Mouse (Mus musculus): ENCODE data around the gene Iah1.

The Iah1 gene

DNA sequence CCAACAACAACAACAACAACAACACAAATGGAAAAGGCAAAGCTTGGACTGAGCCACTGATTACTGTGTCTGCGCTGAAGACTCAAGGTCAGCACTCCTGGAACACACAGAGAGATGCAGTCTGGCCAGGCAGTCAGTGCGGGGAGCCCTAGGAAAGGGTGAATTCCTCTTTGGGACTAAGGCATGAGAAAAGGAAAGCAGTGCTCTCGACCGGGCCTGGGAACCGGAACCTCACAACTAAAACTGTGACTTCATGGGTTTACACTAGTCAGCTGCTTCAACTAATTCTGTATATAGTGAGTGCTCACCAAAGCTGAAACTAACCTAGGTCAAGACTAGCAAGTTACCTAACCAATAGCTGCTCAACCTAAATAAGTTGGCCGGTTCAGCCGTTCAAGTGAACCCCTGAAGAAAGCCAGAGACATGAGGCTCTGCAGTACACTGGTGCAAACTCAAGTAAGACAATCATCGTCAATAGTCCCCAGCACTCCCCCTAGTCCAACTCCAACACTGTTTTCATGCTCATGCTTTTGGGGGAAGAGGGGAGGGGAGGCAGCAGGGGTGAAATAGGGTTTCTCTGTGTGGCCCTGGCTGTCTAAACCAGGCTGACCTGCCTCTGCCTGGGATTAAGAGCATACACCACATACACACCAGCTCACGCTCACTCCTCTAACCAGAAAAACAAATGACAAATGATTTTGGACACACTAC, 52.3 kb downstream of the Iah1 start:
- DNase-seq (ENCODE audit: low spot score): no peak

DNA sequence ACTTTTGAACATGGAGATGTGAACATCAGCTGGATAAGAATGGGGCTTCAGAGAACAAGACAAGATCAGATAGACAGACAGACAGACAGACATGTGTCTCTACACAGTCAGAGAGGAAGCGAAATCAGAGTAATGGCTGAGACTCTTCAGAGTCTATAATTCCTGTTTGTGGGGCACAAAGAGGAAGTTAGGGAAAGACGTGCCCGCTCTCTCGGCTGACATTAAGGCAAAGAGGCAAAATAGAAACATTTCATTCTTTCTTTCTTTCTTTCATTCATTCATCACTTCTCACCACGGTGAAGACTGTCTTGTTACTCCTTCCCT, 52.9 kb downstream of the Iah1 start:
- DNase-seq (ENCODE audit: low spot score): no peak

DNA sequence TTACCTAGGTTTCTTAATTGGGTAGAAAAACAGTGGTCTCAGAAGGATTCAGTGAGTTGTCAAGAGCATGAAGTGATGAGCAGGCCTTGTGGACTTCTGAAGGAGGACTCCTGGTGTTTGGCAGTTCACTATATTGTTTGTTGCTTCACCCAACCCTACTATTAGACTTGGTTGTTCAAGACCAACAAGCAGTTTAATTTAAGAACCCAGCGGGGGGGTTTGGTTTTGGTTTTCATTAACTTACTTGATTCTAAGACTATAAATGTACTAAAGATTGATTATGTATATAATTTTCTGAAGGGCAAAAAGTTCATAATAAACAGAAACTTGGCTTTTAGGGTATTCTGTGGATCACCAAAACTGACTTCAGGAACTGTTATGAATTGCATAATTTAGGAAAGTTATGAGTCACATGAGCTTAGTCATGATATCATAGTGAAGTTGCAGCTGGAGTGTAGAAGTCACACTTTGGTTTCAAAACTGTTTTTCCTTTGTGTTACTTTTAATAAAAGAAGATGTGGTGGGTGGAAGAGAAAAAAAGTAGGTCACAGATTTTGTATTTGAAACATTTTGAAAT, 53.9 kb downstream of the Iah1 start:
- no peak for DNase-seq (ENCODE audit: low spot score)

- peak; percentile 94 for DNase-seq (ENCODE audit: low spot score)
Measured at GRCm38 (mm10) chr12:21373100-21373819, 57.1 kb downstream of the Iah1 start, which contains the start of gene Adam17. Gene Adam17, minus strand, starts transcription at chr12:21373632.

All from ovary, postnatal 10 days (tissue).